Mouse (Mus musculus) kidney, embryonic 14.5 days (tissue): ENCODE results near the gene Phactr1. TPM values are rescaled to one million over a fixed set of nuclear protein-coding genes. Genes with fewer than 3 reads are reported as not detected.
A peak's percentile ranks its signal among the peaks of the same experiment; 100 is the strongest.

Experiments used
- ATAC-seq: fragments of 200-750 bp; cut with Nextera tagmentation; 2 replicates; pipeline ENCODE4 v1.8.0; 2017; ENCODE audit warnings: moderate number of reproducible peaks, mild to moderate bottlenecking, moderate TSS enrichment, moderate library complexity; ENCODE audit not compliant: low FRiP score, low TSS enrichment
- H3K27ac ChIP-seq: fragments of 300-500 bp; sonication (generic); 2 replicates; pipeline ENCODE4 v1.5.1; 2014; ENCODE audit warnings: low read depth, mild to moderate bottlenecking, low read length, moderate library complexity, mixed read lengths
- H3K27me3 ChIP-seq: fragments of 300-500 bp; sonication (generic); 2 replicates; pipeline ENCODE4 v1.6.1; 2014; ENCODE audit warnings: mild to moderate bottlenecking, low read length; ENCODE audit not compliant: control insufficient read depth, insufficient read depth
- H3K36me3 ChIP-seq: fragments of 300-500 bp; sonication (generic); 2 replicates; pipeline ENCODE4 v1.6.1; 2014; ENCODE audit warnings: low read length, mixed read lengths; ENCODE audit not compliant: control insufficient read depth, insufficient read depth
- H3K4me1 ChIP-seq: fragments of 300-500 bp; sonication (generic); 2 replicates; pipeline ENCODE4 v1.6.1; 2014; ENCODE audit warnings: low read length, mixed read lengths; ENCODE audit not compliant: control insufficient read depth, insufficient read depth
- H3K4me2 ChIP-seq: fragments of 300-500 bp; sonication (generic); replicated peaks from 2 replicates; pipeline ENCODE4 v1.6.1; 2014; ENCODE audit warnings: low read depth, mild to moderate bottlenecking, low read length
- H3K4me3 ChIP-seq: fragments of 300-500 bp; sonication (generic); 2 replicates; pipeline ENCODE4 v1.5.1; 2014; ENCODE audit warnings: mild to moderate bottlenecking, low read length
- H3K9ac ChIP-seq: fragments of 300-500 bp; sonication (generic); 2 replicates; pipeline ENCODE4 v1.6.1; 2014; ENCODE audit warnings: low read depth, mild to moderate bottlenecking, low read length, moderate library complexity
- H3K9me3 ChIP-seq: fragments of 300-500 bp; sonication (generic); 2 replicates; pipeline ENCODE4 v1.6.1; 2016; ENCODE audit warnings: low read length; ENCODE audit not compliant: control insufficient read depth
- WGBS: fragments of 180-500 bp; shearing (Covaris S2); extraction: QIAGEN DNeasy Blood & Tissue Kit; methylation state at CpG from one replicate; pipeline ENCODE4 v1.1.7; 2014; 5-methylcytosine and 5-hydroxymethylcytosine counted together
- polyA plus RNA-seq: library from polyadenylated mRNA; unstranded; fragments of >200 nt; fragmentation: Nextera tagmentation; extraction: Ambion mirVana; gene quantifications from 2 replicates; pipeline ENCODE4 v1.2.1, GENCODE M21; 2014

Gene Phactr1
- polyA plus RNA-seq, 1 experiment from 2014 or later = 26.6 TPM

DNA sequence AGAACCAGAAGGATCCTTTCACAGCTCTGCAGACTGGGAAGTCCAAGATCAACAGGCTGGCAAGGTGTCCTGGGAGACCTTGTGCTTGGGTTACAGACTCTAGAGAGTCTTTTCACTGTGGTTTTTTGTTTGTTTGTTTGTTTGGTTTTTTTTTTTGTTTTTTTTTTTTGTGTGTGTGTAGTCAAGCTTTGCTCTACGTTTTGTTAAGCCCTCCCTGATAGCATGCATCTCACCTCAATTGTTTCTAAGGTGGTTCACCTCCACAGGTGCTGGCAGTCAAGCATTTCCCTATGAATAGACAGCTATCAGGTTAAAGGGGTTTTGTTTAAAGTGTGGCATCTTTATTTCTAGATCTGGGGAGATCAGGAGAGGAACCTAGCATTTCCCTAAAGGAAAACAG, 191.7 kb downstream of the Phactr1 start:
- Histone ChIP-seq H3K36me3 (no peaks in the 10 kb centered on the region), H3K9me3 (no peaks in the 10 kb centered on the region), H3K4me1 (no peaks in the 10 kb centered on the region; the same call in 1 of the 2 replicates), H3K27ac (no peak overlapping the region), H3K27me3 (no peaks in the 10 kb centered on the region), H3K9ac (no peak overlapping the region), H3K4me2 (no peak overlapping the region), H3K4me3 (no peak overlapping the region)
- ATAC-seq = no peak
- WGBS = 24% methylated on average over 1 of the region's 1 CpGs

DNA sequence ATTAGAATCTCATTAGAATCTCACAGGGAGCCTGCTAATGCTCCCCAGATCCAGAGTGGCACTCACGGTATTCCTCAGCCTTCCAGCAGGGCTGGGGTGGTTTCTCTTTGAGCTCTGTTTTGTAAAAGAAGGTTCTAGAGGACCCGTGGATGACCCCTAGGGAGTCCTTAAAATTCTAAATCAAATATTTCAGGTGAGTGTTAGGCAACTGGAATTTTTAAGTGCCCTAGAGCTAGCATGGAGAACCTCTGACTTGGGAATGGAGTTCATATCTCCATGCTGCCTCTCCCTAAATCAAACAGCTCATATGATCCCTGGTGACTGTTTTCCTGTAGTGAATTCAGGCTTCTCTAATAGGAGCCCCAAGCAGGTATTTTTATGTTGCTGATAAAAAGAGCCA, 197.9 kb downstream of the Phactr1 start:
- 53% methylated on average over 2 of the region's 2 CpGs for WGBS
- no peaks in the 10 kb centered on the region for H3K9me3 ChIP-seq
- H3K4me3 ChIP-seq = no peak overlapping the region
- no peaks in the 10 kb centered on the region for H3K4me1 ChIP-seq
- no peak overlapping the region for H3K27ac ChIP-seq
- no peaks in the 10 kb centered on the region for H3K36me3 ChIP-seq
- H3K9ac ChIP-seq = no peak overlapping the region
- H3K27me3 ChIP-seq = no peaks in the 10 kb centered on the region
- H3K4me2 ChIP-seq = no peak overlapping the region
- ATAC-seq = no peak

DNA sequence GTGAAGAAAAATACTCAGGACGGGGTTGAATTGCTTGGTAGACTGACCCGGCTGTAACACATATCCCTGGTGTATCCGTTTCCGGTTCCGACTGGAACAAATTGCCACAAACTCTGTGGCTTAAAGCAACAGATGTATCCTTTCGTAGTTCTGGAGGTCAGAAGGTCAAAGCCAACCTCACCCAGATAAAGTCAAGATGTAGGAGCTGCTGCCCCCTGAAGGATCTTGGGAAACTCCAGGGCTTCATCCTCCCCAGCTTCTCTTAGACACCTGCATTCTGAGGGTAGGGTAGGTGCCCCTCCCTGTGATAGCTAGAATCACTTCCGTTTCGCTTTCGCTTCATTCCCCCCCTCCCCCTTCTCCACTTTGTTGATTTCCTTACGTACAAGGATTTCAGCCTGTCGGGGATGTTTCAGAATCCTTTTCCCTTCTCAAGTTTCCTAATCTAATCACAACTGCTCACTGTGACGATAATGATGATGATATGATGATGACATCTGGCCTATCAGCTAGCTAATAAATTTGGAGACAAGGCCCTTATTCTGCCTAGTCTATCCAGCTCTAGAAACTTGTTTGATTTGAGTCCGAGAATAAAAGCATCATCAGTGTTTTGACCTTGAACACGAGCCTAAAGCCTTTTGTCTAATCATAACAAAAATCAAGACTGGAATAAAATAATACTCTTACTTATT, 203.8 kb downstream of the Phactr1 start:
- H3K4me2 ChIP-seq = peak overlapping the region; percentile 25; the same call in 1 of the 2 replicates

DNA sequence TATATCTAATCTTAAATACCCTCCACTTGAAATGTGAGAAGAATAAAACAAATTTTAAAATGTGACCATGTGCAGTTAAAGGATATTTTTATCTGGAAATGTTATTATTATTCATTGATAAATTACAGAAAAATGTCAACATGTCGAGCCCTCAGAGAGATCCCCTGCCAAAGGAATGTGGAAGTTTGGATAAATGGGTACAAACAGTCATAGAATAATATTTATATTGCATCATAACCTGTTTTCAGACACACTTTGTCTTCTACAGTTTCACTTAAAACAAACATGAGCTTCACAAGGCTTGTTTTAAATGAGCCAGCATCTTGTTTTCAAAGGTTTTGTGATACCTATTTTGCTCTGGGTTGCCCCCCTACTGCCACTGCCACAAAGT, 204.3 kb downstream of the Phactr1 start:
- Histone ChIP-seq H3K4me1 (peaks cover 9% of the 10 kb centered on the region; the same call in 1 of the 2 replicates), H3K27ac (no peak overlapping the region; the same call in 1 of the 2 replicates), H3K9me3 (no peaks in the 10 kb centered on the region), H3K27me3 (no peaks in the 10 kb centered on the region), H3K36me3 (no peaks in the 10 kb centered on the region), H3K9ac (no peak overlapping the region), H3K4me3 (no peak overlapping the region), H3K4me2 (no peak overlapping the region)
- no peak for ATAC-seq
- 25% methylated on average over 1 of the region's 1 CpGs for WGBS

More for the DNA sequence above, 203.8 kb downstream of the Phactr1 start:
- Histone ChIP-seq H3K27ac (no peak overlapping the region), H3K9ac (no peak overlapping the region), H3K27me3 (no peaks in the 10 kb centered on the region), H3K4me1 (0 out of 2 replicates have a peak, but pooled peaks cover 9% of the 10 kb centered on the region), H3K9me3 (no peaks in the 10 kb centered on the region), H3K36me3 (no peaks in the 10 kb centered on the region), H3K4me3 (no peak overlapping the region)
- WGBS = 28% methylated on average over 14 of the region's 14 CpGs
- peak; percentile 49; the same call in 1 of the 2 replicates for ATAC-seq

DNA sequence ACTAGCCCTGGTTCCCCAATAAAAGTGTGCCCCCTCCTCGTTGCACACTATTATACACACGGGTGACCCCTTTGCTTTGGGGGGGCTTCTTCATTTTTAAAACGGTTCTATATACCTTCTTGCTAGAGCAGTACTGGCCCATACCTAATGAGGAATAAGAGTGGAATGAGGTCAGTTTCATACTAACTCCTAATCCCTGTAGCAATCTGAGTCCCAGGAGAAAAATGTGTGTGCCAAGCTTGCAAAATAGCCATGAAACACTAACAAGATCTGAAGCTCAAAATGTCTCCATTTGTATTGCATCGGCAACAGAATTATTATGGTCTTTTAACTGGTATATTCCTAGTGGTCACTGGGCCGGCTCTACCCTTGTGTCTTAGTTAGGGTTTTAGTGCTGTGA, 207.3 kb downstream of the Phactr1 start:
- Histone ChIP-seq H3K4me1 (peaks cover 9% of the 10 kb centered on the region; the same call in 1 of the 2 replicates), H3K36me3 (no peaks in the 10 kb centered on the region), H3K4me2 (no peak overlapping the region), H3K27ac (no peak overlapping the region), H3K27me3 (no peaks in the 10 kb centered on the region), H3K4me3 (no peak overlapping the region), H3K9ac (no peak overlapping the region), H3K9me3 (no peaks in the 10 kb centered on the region)
- no peak for ATAC-seq
- 92% methylated on average over 5 of the region's 5 CpGs for WGBS

DNA sequence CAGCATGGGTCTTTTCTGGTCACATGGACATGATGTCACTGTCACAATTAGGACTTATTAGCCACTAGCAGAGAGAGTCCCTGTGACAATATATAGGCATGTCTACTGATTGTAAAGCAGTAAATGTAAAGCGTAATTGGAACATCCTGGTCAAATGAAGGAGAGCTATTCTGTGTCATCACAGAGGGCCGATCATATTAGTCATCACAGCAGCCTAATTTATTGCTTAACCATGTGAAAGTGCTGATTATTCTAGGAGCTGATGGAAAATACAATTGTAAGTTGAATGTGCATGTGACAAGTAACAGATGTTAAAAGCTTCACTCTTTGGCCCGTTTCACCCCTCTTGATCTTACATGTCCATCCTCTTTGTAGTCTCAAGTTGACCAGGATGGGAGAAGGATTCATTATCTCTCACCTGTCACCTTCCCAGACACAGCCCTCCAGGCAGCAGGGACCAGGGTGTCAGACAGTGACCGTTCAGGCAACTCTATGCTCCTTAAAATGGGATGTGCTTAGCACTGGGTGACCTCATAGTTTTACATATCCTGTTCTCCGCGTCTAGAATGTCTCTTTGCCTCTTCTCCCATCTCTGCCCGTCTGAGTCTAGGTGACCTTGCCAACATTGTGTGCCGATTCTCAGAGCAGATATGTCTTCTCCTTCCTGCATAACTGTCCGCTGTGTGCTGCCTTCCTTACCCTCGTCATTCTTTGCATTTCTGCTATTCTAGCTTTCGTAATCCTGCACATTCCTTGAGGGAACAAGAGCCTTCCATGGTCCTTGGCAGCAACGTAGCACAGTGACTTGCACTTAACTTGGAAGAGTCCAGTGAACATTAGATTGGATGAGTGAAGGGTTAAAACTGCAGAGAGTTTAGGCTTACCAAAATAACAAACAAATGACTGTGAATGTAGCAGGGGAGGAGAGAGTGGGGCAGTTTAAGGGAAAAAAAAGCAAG, 209.4 kb downstream of the Phactr1 start:
- Histone ChIP-seq H3K9me3 (no peaks in the 10 kb centered on the region), H3K36me3 (no peaks in the 10 kb centered on the region), H3K9ac (no peak overlapping the region), H3K27ac (no peak overlapping the region), H3K4me3 (no peak overlapping the region), H3K4me2 (no peak overlapping the region), H3K27me3 (no peaks in the 10 kb centered on the region), H3K4me1 (no peaks in the 10 kb centered on the region; the same call in 1 of the 2 replicates)
- ATAC-seq = no peak
- 50% methylated on average over 12 of the region's 12 CpGs for WGBS

DNA sequence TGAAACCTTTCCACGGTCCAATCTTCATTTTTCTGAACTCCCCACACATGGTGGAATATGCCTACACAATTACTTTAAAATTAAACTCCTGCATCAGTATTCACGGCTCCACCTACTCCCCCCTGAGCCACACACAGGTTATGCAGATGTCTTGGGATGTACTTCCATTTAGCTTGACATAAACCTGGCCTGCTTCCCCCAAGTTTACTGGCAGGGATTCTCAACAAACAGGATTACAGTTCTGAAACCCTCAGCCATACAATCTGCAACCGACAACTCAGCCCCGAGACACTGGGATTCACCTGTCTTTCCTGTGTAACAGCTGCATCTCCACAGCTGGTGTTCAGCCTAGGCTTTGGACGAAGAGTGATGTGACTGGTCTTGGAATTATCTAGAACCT, 210.2 kb downstream of the Phactr1 start:
- no peak for ATAC-seq
- WGBS = 68% methylated on average over 5 of the region's 5 CpGs

DNA sequence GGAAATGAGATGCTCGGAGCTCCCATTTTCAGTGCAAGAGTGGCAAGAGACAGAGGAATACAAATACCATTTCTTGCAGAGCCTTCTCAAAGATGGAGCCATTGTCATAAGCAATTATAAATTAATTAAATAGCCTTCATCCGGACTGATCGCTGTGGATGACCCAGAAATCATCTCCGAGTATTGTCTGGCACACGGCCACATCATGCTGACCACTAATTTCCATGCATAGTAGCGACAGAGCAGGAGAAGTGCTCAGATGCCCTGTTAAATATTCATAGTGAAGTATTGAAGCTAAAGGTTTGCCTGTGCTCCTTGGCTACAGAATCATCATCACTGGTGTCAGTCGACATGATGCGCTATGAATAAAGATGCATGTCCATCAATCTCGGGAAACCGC, 213.6 kb downstream of the Phactr1 start:
- Histone ChIP-seq H3K36me3 (no peaks in the 10 kb centered on the region), H3K27me3 (no peaks in the 10 kb centered on the region), H3K27ac (no peak overlapping the region), H3K9ac (no peak overlapping the region), H3K9me3 (no peaks in the 10 kb centered on the region), H3K4me1 (no peaks in the 10 kb centered on the region; the same call in 1 of the 2 replicates), H3K4me2 (no peak overlapping the region), H3K4me3 (no peak overlapping the region)
- no peak for ATAC-seq
- WGBS = 94% methylated on average over 10 of the region's 10 CpGs

More for the DNA sequence above, 210.2 kb downstream of the Phactr1 start:
- no peaks in the 10 kb centered on the region for H3K9me3 ChIP-seq
- H3K4me2 ChIP-seq = no peak overlapping the region
- H3K4me3 ChIP-seq = no peak overlapping the region
- H3K9ac ChIP-seq = no peak overlapping the region
- H3K27me3 ChIP-seq = no peaks in the 10 kb centered on the region
- H3K4me1 ChIP-seq = no peaks in the 10 kb centered on the region; the same call in 1 of the 2 replicates
- no peaks in the 10 kb centered on the region for H3K36me3 ChIP-seq
- H3K27ac ChIP-seq = no peak overlapping the region

DNA sequence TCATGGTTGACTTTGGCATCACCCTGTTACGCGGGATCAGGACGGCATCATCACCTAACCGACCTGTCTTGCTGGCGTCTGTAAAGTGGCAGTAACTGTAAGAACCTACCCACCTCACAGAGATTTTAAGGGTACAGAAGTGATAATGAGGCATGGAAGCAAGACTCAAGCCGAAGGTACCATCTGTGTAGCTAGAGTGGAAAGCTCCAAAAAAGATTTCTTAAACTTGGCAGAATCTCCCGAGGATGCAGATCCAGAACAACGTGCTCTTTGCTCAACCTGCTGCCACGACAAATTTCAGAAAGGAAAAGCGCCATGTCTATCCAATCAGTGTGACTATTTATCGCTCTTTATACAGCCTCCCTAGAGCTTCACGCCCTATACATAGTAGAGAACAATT, 214.2 kb downstream of the Phactr1 start:
- H3K36me3 ChIP-seq = no peaks in the 10 kb centered on the region
- no peak overlapping the region for H3K4me2 ChIP-seq
- ATAC-seq = no peak
- H3K4me3 ChIP-seq = no peak overlapping the region
- H3K9me3 ChIP-seq = no peaks in the 10 kb centered on the region
- H3K9ac ChIP-seq = no peak overlapping the region
- H3K4me1 ChIP-seq = no peaks in the 10 kb centered on the region; the same call in 1 of the 2 replicates
- 95% methylated on average over 12 of the region's 12 CpGs for WGBS
- no peak overlapping the region for H3K27ac ChIP-seq
- H3K27me3 ChIP-seq = no peaks in the 10 kb centered on the region
